Mouse (Mus musculus): ENCODE data around the gene Gbp8. TPM values are rescaled to one million over a fixed set of nuclear protein-coding genes. Genes with fewer than 3 reads are reported as not detected.
"Not testable (repeated sequence)": the region's sequence is repeated elsewhere in the genome, so short reads cannot be mapped to it uniquely, and the experiment has no call there.

Gbp8 gene
- polyA plus RNA-seq, 1 experiment = not detected

GRCm38 (mm10) chr5:105138906-105139305 lies 434 bp downstream of the Gbp8 start:
- H3ac ChIP-seq (ENCODE audit: control insufficient read depth, insufficient read length, low read depth) = no peak overlapping the region
- H3K27me3 ChIP-seq (ENCODE audit: control insufficient read depth, insufficient read depth, insufficient read length) = no peaks in the 10 kb centered on the region
- TF ChIP-seq MYOG (IDR thresholded peaks at IDR 0.05; ENCODE audit: control insufficient read depth, extremely low read depth, insufficient read length) (no peak), MYOD1 (IDR thresholded peaks at IDR 0.05; ENCODE audit: control insufficient read depth, insufficient read length, low read depth) (no peak), FOSL1 (IDR thresholded peaks at IDR 0.05; ENCODE audit: insufficient read depth, low read length, poor library complexity, severe bottlenecking) (no peak), USF1 (IDR thresholded peaks at IDR 0.05; ENCODE audit: low read depth) (no peak), MAX (IDR thresholded peaks at IDR 0.05) (no peak), CEBPB (IDR thresholded peaks at IDR 0.05; ENCODE audit: low read depth) (no peak), CTCF (IDR thresholded peaks at IDR 0.05; ENCODE audit: control insufficient read depth, insufficient read depth, insufficient read length) (no peak)
- no peaks in the 10 kb centered on the region for H3K36me3 ChIP-seq (ENCODE audit: control insufficient read depth, insufficient read depth)
- H3K79me3 ChIP-seq (ENCODE audit: low read depth) = no peaks in the 10 kb centered on the region
- H3K4me3 ChIP-seq (ENCODE audit: insufficient read depth, poor library complexity, severe bottlenecking) = no peak overlapping the region
- H3K79me2 ChIP-seq (ENCODE audit: control insufficient read depth, insufficient read depth) = no peaks in the 10 kb centered on the region

- H3K4me3 ChIP-seq (ENCODE audit: insufficient read depth, poor library complexity, severe bottlenecking); H3ac ChIP-seq (ENCODE audit: control insufficient read depth, insufficient read length, low read depth); H3K79me2 ChIP-seq (ENCODE audit: control insufficient read depth, insufficient read depth); H3K79me3 ChIP-seq (ENCODE audit: low read depth); H3K36me3 ChIP-seq (ENCODE audit: control insufficient read depth, insufficient read depth); H3K27me3 ChIP-seq (ENCODE audit: control insufficient read depth, insufficient read depth, insufficient read length): not testable (repeated sequence)
- TF ChIP-seq USF1 (IDR thresholded peaks at IDR 0.05; ENCODE audit: low read depth) = peak; percentile 38
- peak; percentile 10 for TF ChIP-seq MAX (IDR thresholded peaks at IDR 0.05)
Observed at GRCm38 (mm10) chr5:105136706-105137304, 2.5 kb downstream of the Gbp8 start.

- H3K79me2 ChIP-seq (ENCODE audit: control insufficient read depth, insufficient read depth); H3K27me3 ChIP-seq (ENCODE audit: control insufficient read depth, insufficient read depth, insufficient read length); H3K79me3 ChIP-seq (ENCODE audit: low read depth); H3K4me3 ChIP-seq (ENCODE audit: insufficient read depth, poor library complexity, severe bottlenecking); H3K36me3 ChIP-seq (ENCODE audit: control insufficient read depth, insufficient read depth); H3ac ChIP-seq (ENCODE audit: control insufficient read depth, insufficient read length, low read depth): not testable (repeated sequence)
Observed at GRCm38 (mm10) chr5:105121731-105122130, 17.6 kb downstream of the Gbp8 start.

GRCm38 (mm10) chr5:105115740-105116139 lies 23.6 kb downstream of the Gbp8 start:
- Histone ChIP-seq H3K4me3 (ENCODE audit: insufficient read depth, poor library complexity, severe bottlenecking) (no peak overlapping the region), H3K79me2 (ENCODE audit: control insufficient read depth, insufficient read depth) (no peaks in the 10 kb centered on the region), H3K79me3 (ENCODE audit: low read depth) (no peaks in the 10 kb centered on the region), H3ac (ENCODE audit: control insufficient read depth, insufficient read length, low read depth) (no peak overlapping the region), H3K36me3 (ENCODE audit: control insufficient read depth, insufficient read depth) (no peaks in the 10 kb centered on the region), H3K27me3 (ENCODE audit: control insufficient read depth, insufficient read depth, insufficient read length) (no peaks in the 10 kb centered on the region)
- TF ChIP-seq MAX (IDR thresholded peaks at IDR 0.05) (no peak), MYOG (IDR thresholded peaks at IDR 0.05; ENCODE audit: control insufficient read depth, extremely low read depth, insufficient read length) (no peak), USF1 (IDR thresholded peaks at IDR 0.05; ENCODE audit: low read depth) (no peak), FOSL1 (IDR thresholded peaks at IDR 0.05; ENCODE audit: insufficient read depth, low read length, poor library complexity, severe bottlenecking) (no peak), MYOD1 (IDR thresholded peaks at IDR 0.05; ENCODE audit: control insufficient read depth, insufficient read length, low read depth) (no peak), CTCF (IDR thresholded peaks at IDR 0.05; ENCODE audit: control insufficient read depth, insufficient read depth, insufficient read length) (no peak), CEBPB (IDR thresholded peaks at IDR 0.05; ENCODE audit: low read depth) (no peak)

GRCm38 (mm10) chr5:105114696-105115095 lies 24.6 kb downstream of the Gbp8 start:
- Histone ChIP-seq H3K36me3 (ENCODE audit: control insufficient read depth, insufficient read depth) (no peaks in the 10 kb centered on the region), H3K79me2 (ENCODE audit: control insufficient read depth, insufficient read depth) (no peaks in the 10 kb centered on the region), H3K4me3 (ENCODE audit: insufficient read depth, poor library complexity, severe bottlenecking) (no peak overlapping the region), H3K27me3 (ENCODE audit: control insufficient read depth, insufficient read depth, insufficient read length) (no peaks in the 10 kb centered on the region), H3ac (ENCODE audit: control insufficient read depth, insufficient read length, low read depth) (no peak overlapping the region), H3K79me3 (ENCODE audit: low read depth) (no peaks in the 10 kb centered on the region)
- TF ChIP-seq USF1 (IDR thresholded peaks at IDR 0.05; ENCODE audit: low read depth) = no peak
- TF ChIP-seq FOSL1 (IDR thresholded peaks at IDR 0.05; ENCODE audit: insufficient read depth, low read length, poor library complexity, severe bottlenecking) = no peak
- no peak for TF ChIP-seq MAX (IDR thresholded peaks at IDR 0.05)
- no peak for TF ChIP-seq CTCF (IDR thresholded peaks at IDR 0.05; ENCODE audit: control insufficient read depth, insufficient read depth, insufficient read length)
- no peak for TF ChIP-seq MYOG (IDR thresholded peaks at IDR 0.05; ENCODE audit: control insufficient read depth, extremely low read depth, insufficient read length)
- no peak for TF ChIP-seq CEBPB (IDR thresholded peaks at IDR 0.05; ENCODE audit: low read depth)
- no peak for TF ChIP-seq MYOD1 (IDR thresholded peaks at IDR 0.05; ENCODE audit: control insufficient read depth, insufficient read length, low read depth)

- Histone ChIP-seq H3K36me3 (ENCODE audit: control insufficient read depth, insufficient read depth) (no peaks in the 10 kb centered on the region), H3ac (ENCODE audit: control insufficient read depth, insufficient read length, low read depth) (no peak overlapping the region), H3K4me3 (ENCODE audit: insufficient read depth, poor library complexity, severe bottlenecking) (no peak overlapping the region), H3K27me3 (ENCODE audit: control insufficient read depth, insufficient read depth, insufficient read length) (no peaks in the 10 kb centered on the region), H3K79me2 (ENCODE audit: control insufficient read depth, insufficient read depth) (no peaks in the 10 kb centered on the region), H3K79me3 (ENCODE audit: low read depth) (no peaks in the 10 kb centered on the region)
- TF ChIP-seq MYOG (IDR thresholded peaks at IDR 0.05; ENCODE audit: control insufficient read depth, extremely low read depth, insufficient read length) = no peak
- TF ChIP-seq USF1 (IDR thresholded peaks at IDR 0.05; ENCODE audit: low read depth) = no peak
- TF ChIP-seq FOSL1 (IDR thresholded peaks at IDR 0.05; ENCODE audit: insufficient read depth, low read length, poor library complexity, severe bottlenecking) = no peak
- no peak for TF ChIP-seq CTCF (IDR thresholded peaks at IDR 0.05; ENCODE audit: control insufficient read depth, insufficient read depth, insufficient read length)
- TF ChIP-seq MYOD1 (IDR thresholded peaks at IDR 0.05; ENCODE audit: control insufficient read depth, insufficient read length, low read depth) = no peak
- TF ChIP-seq CEBPB (IDR thresholded peaks at IDR 0.05; ENCODE audit: low read depth) = no peak
- no peak for TF ChIP-seq MAX (IDR thresholded peaks at IDR 0.05)
Observed at GRCm38 (mm10) chr5:105113656-105114055, 25.7 kb downstream of the Gbp8 start.

- not testable (repeated sequence) for H3K36me3 ChIP-seq (ENCODE audit: control insufficient read depth, insufficient read depth); H3K4me3 ChIP-seq (ENCODE audit: insufficient read depth, poor library complexity, severe bottlenecking); H3K79me3 ChIP-seq (ENCODE audit: low read depth); H3K79me2 ChIP-seq (ENCODE audit: control insufficient read depth, insufficient read depth); H3K27me3 ChIP-seq (ENCODE audit: control insufficient read depth, insufficient read depth, insufficient read length); H3ac ChIP-seq (ENCODE audit: control insufficient read depth, insufficient read length, low read depth)
Observed at GRCm38 (mm10) chr5:105110271-105110852, 29.0 kb downstream of the Gbp8 start.

- not testable (repeated sequence) for H3K27me3 ChIP-seq (ENCODE audit: control insufficient read depth, insufficient read depth, insufficient read length); H3K36me3 ChIP-seq (ENCODE audit: control insufficient read depth, insufficient read depth); H3K79me2 ChIP-seq (ENCODE audit: control insufficient read depth, insufficient read depth); H3K79me3 ChIP-seq (ENCODE audit: low read depth); H3K4me3 ChIP-seq (ENCODE audit: insufficient read depth, poor library complexity, severe bottlenecking); H3ac ChIP-seq (ENCODE audit: control insufficient read depth, insufficient read length, low read depth)
Observed at GRCm38 (mm10) chr5:105109775-105110174, 29.6 kb downstream of the Gbp8 start.

GRCm38 (mm10) chr5:105105689-105106088 lies 33.7 kb downstream of the Gbp8 start:
- H3K4me3 ChIP-seq (ENCODE audit: insufficient read depth, poor library complexity, severe bottlenecking) = not testable (repeated sequence)

More at GRCm38 (mm10) chr5:105105689-105106088, 33.7 kb downstream of the Gbp8 start:
- H3K27me3 ChIP-seq (ENCODE audit: control insufficient read depth, insufficient read depth, insufficient read length); H3K79me2 ChIP-seq (ENCODE audit: control insufficient read depth, insufficient read depth); H3K79me3 ChIP-seq (ENCODE audit: low read depth); H3K36me3 ChIP-seq (ENCODE audit: control insufficient read depth, insufficient read depth); H3ac ChIP-seq (ENCODE audit: control insufficient read depth, insufficient read length, low read depth): not testable (repeated sequence)
